Mouse (Mus musculus) forebrain, embryonic 15.5 days (tissue): ENCODE data around the gene Tm2d1. TPM values are rescaled to one million over a fixed set of nuclear protein-coding genes. Genes with fewer than 3 reads are reported as not detected.

Experiments used
- ATAC-seq: fragments of 200-750 bp; cut with Nextera tagmentation; replicated peaks from 2 replicates; pipeline ENCODE4 v1.8.0; 2017; ENCODE audit warnings: mild to moderate bottlenecking, moderate TSS enrichment, moderate library complexity
- H3K27ac ChIP-seq: fragments of 300-500 bp; sonication (generic); replicated peaks from 2 replicates; pipeline ENCODE4 v1.5.1; 2015; ENCODE audit warnings: mild to moderate bottlenecking, inconsistent platforms
- H3K27me3 ChIP-seq: fragments of 300-500 bp; sonication (generic); 2 replicates; pipeline ENCODE4 v1.6.1; 2015; ENCODE audit warnings: inconsistent platforms
- H3K36me3 ChIP-seq: fragments of 300-500 bp; sonication (generic); 2 replicates; pipeline ENCODE4 v1.6.1; 2015; ENCODE audit warnings: mild to moderate bottlenecking, inconsistent platforms
- H3K4me1 ChIP-seq: fragments of 300-500 bp; sonication (generic); 2 replicates; pipeline ENCODE4 v1.6.1; 2015; ENCODE audit warnings: inconsistent platforms
- H3K4me2 ChIP-seq: fragments of 300-500 bp; sonication (generic); replicated peaks from 2 replicates; pipeline ENCODE4 v1.6.1; 2015; ENCODE audit warnings: mild to moderate bottlenecking, inconsistent platforms
- H3K4me3 ChIP-seq: fragments of 300-500 bp; sonication (generic); 2 replicates; pipeline ENCODE4 v1.5.1; 2015; ENCODE audit warnings: mild to moderate bottlenecking, inconsistent platforms
- H3K9ac ChIP-seq: fragments of 300-500 bp; sonication (generic); replicated peaks from 2 replicates; pipeline ENCODE4 v1.6.1; 2015; ENCODE audit warnings: mild to moderate bottlenecking, inconsistent platforms
- H3K9me3 ChIP-seq: fragments of 300-500 bp; sonication (generic); 2 replicates; pipeline ENCODE4 v1.6.1; 2016; ENCODE audit warnings: inconsistent platforms
- whole genome bisulfite sequencing: fragments of 180-500 bp; shearing (Covaris S2); methylation state at CpG from one replicate; pipeline ENCODE4 v1.1.7; 2015; ENCODE audit warnings: mixed read lengths; 5-methylcytosine and 5-hydroxymethylcytosine counted together
- polyA plus RNA-seq: library from polyadenylated mRNA; unstranded; fragments of >200 nt; fragmentation: Nextera tagmentation; extraction: Ambion mirVana; gene quantifications from 2 replicates; pipeline ENCODE4 v1.2.1, GENCODE M21; 2015

The Tm2d1 gene
- polyA plus RNA-seq, 1 experiment from 2014 or later = 114 TPM

- Histone ChIP-seq H3K4me1 (no peaks in the 10 kb centered on the region), H3K4me2 (no peak overlapping the region), H3K27me3 (no peaks in the 10 kb centered on the region), H3K9ac (no peak overlapping the region), H3K36me3 (peaks cover 5% of the 10 kb centered on the region; the same call in 1 of the 2 replicates), H3K27ac (no peak overlapping the region), H3K9me3 (no peaks in the 10 kb centered on the region), H3K4me3 (no peak overlapping the region)
- WGBS = 52% methylated on average over 4 of the region's 4 CpGs
- no peak for ATAC-seq
These were observed 7.7 kb downstream of the Tm2d1 start for GRCm38 (mm10) chr4:98375401-98375800.

DNA sequence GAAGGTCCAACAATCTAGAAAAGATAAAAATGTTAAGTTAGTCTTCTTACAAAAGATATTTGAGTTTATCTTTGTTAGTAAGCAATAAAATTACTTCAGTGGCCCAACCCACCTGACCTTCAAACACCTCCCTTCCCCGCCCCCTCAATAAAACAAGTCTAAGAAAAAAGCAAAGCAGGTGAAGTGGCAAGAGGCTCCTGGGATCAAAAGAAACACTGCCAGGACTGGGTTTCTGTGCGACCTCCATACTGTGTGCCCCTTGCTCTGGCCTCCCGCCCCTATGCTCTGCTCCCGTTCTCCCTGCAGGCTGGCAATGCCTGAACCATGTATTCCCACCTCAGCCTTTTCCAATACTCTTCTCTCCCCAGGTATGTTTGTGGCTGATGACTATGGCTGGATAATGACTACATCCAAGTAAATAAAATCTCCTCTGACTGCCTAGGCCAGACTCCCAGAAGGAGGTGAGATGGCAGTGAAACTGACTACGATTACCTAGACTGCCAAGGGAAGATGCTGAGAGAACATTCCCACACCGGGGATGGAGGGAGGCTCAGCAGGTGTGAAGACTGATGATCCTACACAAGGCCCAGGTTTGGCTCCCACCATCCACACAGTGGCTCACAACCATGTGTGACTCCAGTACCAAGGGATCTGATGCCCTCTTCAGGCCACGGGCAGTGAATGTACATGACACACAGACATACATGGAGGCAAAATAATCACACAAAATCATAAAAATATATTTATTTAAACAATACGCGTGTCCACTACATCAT, 24.9 kb downstream of the Tm2d1 start:
- Histone ChIP-seq H3K36me3 (peaks cover 28% of the 10 kb centered on the region), H3K4me3 (no peak overlapping the region), H3K9me3 (no peaks in the 10 kb centered on the region), H3K27me3 (no peaks in the 10 kb centered on the region), H3K9ac (no peak overlapping the region), H3K27ac (no peak overlapping the region), H3K4me1 (no peaks in the 10 kb centered on the region), H3K4me2 (no peak overlapping the region)
- 96% methylated on average over 9 of the region's 9 CpGs for WGBS
- ATAC-seq = no peak

- H3K27me3 ChIP-seq = no peaks in the 10 kb centered on the region
- H3K9me3 ChIP-seq = peaks cover 5% of the 10 kb centered on the region; the same call in 1 of the 2 replicates
- no peak overlapping the region for H3K9ac ChIP-seq
- no peak overlapping the region for H3K4me2 ChIP-seq
- 90% methylated on average over 5 of the region's 5 CpGs for WGBS
- no peak overlapping the region for H3K27ac ChIP-seq
- no peaks in the 10 kb centered on the region for H3K36me3 ChIP-seq
- H3K4me1 ChIP-seq = no peaks in the 10 kb centered on the region
- no peak for ATAC-seq
- no peak overlapping the region for H3K4me3 ChIP-seq
These were observed 34.5 kb downstream of the Tm2d1 start for GRCm38 (mm10) chr4:98348580-98348979.

GRCm38 (mm10) chr4:98345783-98346182, 37.3 kb downstream of the Tm2d1 start:
- H3K27me3 ChIP-seq = no peaks in the 10 kb centered on the region
- H3K9me3 ChIP-seq = peaks cover 6% of the 10 kb centered on the region; the same call in 1 of the 2 replicates
- H3K9ac ChIP-seq = no peak overlapping the region
- H3K4me1 ChIP-seq = no peaks in the 10 kb centered on the region
- ATAC-seq = no peak
- WGBS = 76% methylated on average over 10 of the region's 10 CpGs
- H3K4me3 ChIP-seq = no peak overlapping the region
- H3K27ac ChIP-seq = no peak overlapping the region
- H3K36me3 ChIP-seq = no peaks in the 10 kb centered on the region
- no peak overlapping the region for H3K4me2 ChIP-seq

DNA sequence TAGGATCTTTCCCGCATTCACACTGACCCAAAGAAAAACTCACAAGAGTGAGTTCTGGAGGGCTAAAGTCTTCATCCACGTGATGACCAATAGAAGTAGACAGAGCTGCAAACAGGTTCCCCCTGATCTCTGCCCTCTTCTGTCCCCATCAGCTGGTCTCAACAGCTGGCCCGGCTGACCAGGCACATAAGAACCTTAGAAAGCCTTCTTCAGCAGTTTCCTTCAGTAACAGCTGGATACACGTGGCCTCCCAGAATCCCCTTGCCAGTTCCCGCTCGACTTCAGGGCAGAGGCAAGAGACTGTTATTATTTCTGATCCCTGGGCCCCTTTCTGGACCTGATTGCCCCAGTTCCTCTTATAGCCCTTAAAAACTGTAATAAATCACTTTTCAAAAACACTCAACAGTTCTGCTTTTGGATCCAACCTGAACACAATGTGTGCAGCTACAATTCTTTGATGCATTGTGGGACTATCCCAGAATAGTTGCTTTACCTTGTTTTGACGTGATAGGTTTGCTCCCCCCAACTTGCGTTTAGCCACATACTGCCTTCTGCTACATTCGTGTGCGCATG, 43.0 kb downstream of the Tm2d1 start:
- Histone ChIP-seq H3K9ac (no peak overlapping the region), H3K27me3 (no peaks in the 10 kb centered on the region), H3K36me3 (no peaks in the 10 kb centered on the region), H3K27ac (no peak overlapping the region), H3K4me3 (no peak overlapping the region), H3K4me1 (peaks cover 21% of the 10 kb centered on the region), H3K4me2 (no peak overlapping the region), H3K9me3 (peaks cover 6% of the 10 kb centered on the region; the same call in 1 of the 2 replicates)
- WGBS = 88% methylated on average over 10 of the region's 10 CpGs
- no peak for ATAC-seq

DNA sequence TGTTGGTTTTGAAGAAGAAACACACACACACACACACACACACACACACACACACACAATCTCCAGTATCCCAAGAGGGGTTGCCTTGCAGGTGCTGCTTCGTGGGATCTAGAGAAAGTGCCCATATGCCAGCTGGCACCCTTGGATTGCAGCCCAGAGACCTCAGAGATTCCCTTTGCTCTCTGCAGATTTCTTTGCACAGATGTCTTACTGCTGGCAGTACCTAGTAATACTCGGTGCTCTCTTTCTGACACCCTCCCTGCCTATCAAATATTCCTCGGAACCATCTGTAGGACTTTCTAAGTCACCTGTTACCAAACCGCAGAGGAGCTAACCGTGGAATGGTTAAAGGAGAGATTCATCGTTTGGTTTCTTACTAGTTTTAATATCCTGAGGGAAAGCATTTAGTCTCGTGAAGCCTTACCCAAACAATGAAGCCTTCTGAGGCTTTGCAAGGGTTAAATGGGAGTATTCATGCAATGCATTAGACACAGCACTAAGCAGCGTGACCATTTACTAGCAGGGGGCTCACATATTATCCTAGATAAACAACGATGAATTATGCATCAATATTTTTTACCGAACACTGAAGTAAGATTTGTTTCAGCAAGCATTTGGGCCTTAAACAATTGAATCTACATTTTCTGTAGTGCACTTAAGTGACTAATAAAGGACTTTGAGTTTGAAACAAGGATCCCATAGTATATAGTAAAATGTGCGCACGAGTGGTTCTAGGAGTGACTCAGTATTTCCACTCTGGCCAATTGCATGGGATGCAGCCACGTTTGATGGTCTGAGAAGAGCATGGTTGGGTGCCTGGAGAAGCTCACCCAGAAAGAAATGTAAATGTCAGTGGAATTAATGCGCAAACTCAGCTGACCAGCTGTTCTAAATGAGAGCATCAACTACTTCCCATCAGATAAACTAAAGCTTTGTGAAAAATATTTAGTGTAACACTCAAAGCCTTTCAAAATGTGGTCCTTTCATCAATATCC, 44.2 kb downstream of the Tm2d1 start:
- Histone ChIP-seq H3K4me2 (no peak overlapping the region), H3K27me3 (no peaks in the 10 kb centered on the region), H3K4me1 (peaks cover 21% of the 10 kb centered on the region), H3K36me3 (no peaks in the 10 kb centered on the region), H3K4me3 (no peak overlapping the region), H3K9me3 (peaks cover 4% of the 10 kb centered on the region; the same call in 1 of the 2 replicates), H3K27ac (no peak overlapping the region; the same call in 1 of the 2 replicates), H3K9ac (no peak overlapping the region)
- peak; percentile 67 for ATAC-seq
- WGBS = 49% methylated on average over 14 of the region's 14 CpGs

GRCm38 (mm10) chr4:98337197-98337596, 45.9 kb downstream of the Tm2d1 start:
- Histone ChIP-seq H3K9me3 (no peaks in the 10 kb centered on the region), H3K4me2 (no peak overlapping the region), H3K27me3 (no peaks in the 10 kb centered on the region), H3K4me3 (no peak overlapping the region), H3K27ac (no peak overlapping the region), H3K4me1 (peaks cover 21% of the 10 kb centered on the region), H3K9ac (no peak overlapping the region), H3K36me3 (no peaks in the 10 kb centered on the region)
- ATAC-seq = no peak
- 80% methylated on average over 5 of the region's 5 CpGs for WGBS

- WGBS = 78% methylated on average over 7 of the region's 8 CpGs
- no peak for ATAC-seq
These were observed 47.4 kb downstream of the Tm2d1 start for GRCm38 (mm10) chr4:98335726-98336125.

DNA sequence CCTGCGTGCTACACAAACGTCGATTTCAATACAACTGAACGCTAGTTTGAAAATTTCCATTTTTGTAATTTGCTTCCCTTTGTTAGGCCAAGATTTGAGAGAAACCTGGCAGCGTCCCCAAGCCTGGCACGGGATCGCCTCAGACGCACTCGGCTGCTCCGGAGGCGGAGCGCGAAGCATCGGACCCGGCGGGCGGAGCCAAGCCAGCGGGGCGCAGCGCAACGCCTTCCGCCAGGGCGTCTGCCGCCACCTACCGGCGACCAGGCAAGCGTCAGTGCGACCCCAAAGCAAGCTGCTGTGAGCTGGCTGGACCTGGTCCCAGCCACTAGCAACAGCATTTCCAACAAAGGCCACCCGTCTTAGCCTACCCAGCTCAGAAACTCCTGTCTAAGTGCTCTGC, 60.9 kb downstream of the Tm2d1 start:
- ATAC-seq = peak; percentile 95
- H3K4me3 ChIP-seq = peak overlapping the region; percentile 41
- H3K4me2 ChIP-seq = peak overlapping the region; percentile 55
- H3K27me3 ChIP-seq = no peaks in the 10 kb centered on the region
- no peaks in the 10 kb centered on the region for H3K36me3 ChIP-seq
- H3K9me3 ChIP-seq = no peaks in the 10 kb centered on the region
- H3K9ac ChIP-seq = peak overlapping the region; percentile 50
- peak overlapping the region; percentile 92 for H3K27ac ChIP-seq
- WGBS = 0% methylated on average over 29 of the region's 29 CpGs
- H3K4me1 ChIP-seq = peaks cover 17% of the 10 kb centered on the region

More at GRCm38 (mm10) chr4:98335726-98336125, 47.4 kb downstream of the Tm2d1 start:
- no peak overlapping the region for H3K9ac ChIP-seq
- no peaks in the 10 kb centered on the region for H3K9me3 ChIP-seq
- H3K27ac ChIP-seq = no peak overlapping the region
- H3K4me2 ChIP-seq = no peak overlapping the region
- H3K4me1 ChIP-seq = peaks cover 21% of the 10 kb centered on the region
- no peaks in the 10 kb centered on the region for H3K36me3 ChIP-seq
- H3K27me3 ChIP-seq = no peaks in the 10 kb centered on the region
- no peak overlapping the region for H3K4me3 ChIP-seq

- WGBS = 2% methylated on average over 18 of the region's 18 CpGs
- H3K4me2 ChIP-seq = peak overlapping the region; percentile 55
These were observed 61.6 kb downstream of the Tm2d1 start for GRCm38 (mm10) chr4:98321371-98322111.

GRCm38 (mm10) chr4:98318769-98319168, 64.3 kb downstream of the Tm2d1 start:
- Histone ChIP-seq H3K4me1 (peaks cover 17% of the 10 kb centered on the region), H3K9me3 (no peaks in the 10 kb centered on the region), H3K4me3 (no peak overlapping the region), H3K36me3 (no peaks in the 10 kb centered on the region), H3K4me2 (no peak overlapping the region), H3K27me3 (no peaks in the 10 kb centered on the region), H3K9ac (no peak overlapping the region), H3K27ac (no peak overlapping the region)
- ATAC-seq = no peak
- 82% methylated on average over 3 of the region's 3 CpGs for WGBS

More at GRCm38 (mm10) chr4:98321371-98322111, 61.6 kb downstream of the Tm2d1 start:
- Histone ChIP-seq H3K9me3 (no peaks in the 10 kb centered on the region), H3K4me1 (peaks cover 17% of the 10 kb centered on the region), H3K36me3 (no peaks in the 10 kb centered on the region), H3K9ac (peak overlapping the region; percentile 50), H3K27me3 (no peaks in the 10 kb centered on the region), H3K27ac (peak overlapping the region; percentile 92), H3K4me3 (peak overlapping the region; percentile 41)
- peak; percentile 79 for ATAC-seq
